Mouse (Mus musculus): ENCODE results near the gene Sigirr.

Gene Sigirr

GRCm38 (mm10) chr7:141099911-141100691 is at the start of gene Sigirr:
Gene Sigirr, minus strand, starts transcription at chr7:141100572.
- no peak for DNase-seq (ENCODE audit: low spot score)

GRCm38 (mm10) chr7:141148639-141149038 is 48.3 kb upstream of the Sigirr start:
- DNase-seq (ENCODE audit: low spot score), result no peak

- no peak for DNase-seq (ENCODE audit: low spot score)
Measured at GRCm38 (mm10) chr7:141147044-141147443, 46.7 kb upstream of the Sigirr start.

GRCm38 (mm10) chr7:141146043-141146595 is 45.7 kb upstream of the Sigirr start:
- no peak for DNase-seq (ENCODE audit: low spot score)

- no peak for DNase-seq (ENCODE audit: low spot score)
Measured at GRCm38 (mm10) chr7:141145403-141145802, 45.0 kb upstream of the Sigirr start.

GRCm38 (mm10) chr7:141144650-141145049 is 44.3 kb upstream of the Sigirr start:
- DNase-seq (ENCODE audit: low spot score), result no peak

GRCm38 (mm10) chr7:141143861-141144260 is 43.5 kb upstream of the Sigirr start:
- peak; percentile 64 for DNase-seq (ENCODE audit: low spot score)

- DNase-seq (ENCODE audit: low spot score), result peak; percentile 32
Measured at GRCm38 (mm10) chr7:141143112-141143511, 42.7 kb upstream of the Sigirr start.

- no peak for DNase-seq (ENCODE audit: low spot score)
Measured at GRCm38 (mm10) chr7:141141326-141141725, 41.0 kb upstream of the Sigirr start.

GRCm38 (mm10) chr7:141131904-141132755 is 31.8 kb upstream of the Sigirr start:
- no peak for DNase-seq (ENCODE audit: low spot score)

- DNase-seq (ENCODE audit: low spot score), result peak; percentile 86
Measured at GRCm38 (mm10) chr7:141131024-141131820, 30.9 kb upstream of the Sigirr start.

- no peak for DNase-seq (ENCODE audit: low spot score)
Measured at GRCm38 (mm10) chr7:141123517-141123856, 23.1 kb upstream of the Sigirr start.

- peak; percentile 85 for DNase-seq (ENCODE audit: low spot score)
Measured at GRCm38 (mm10) chr7:141122689-141123516, 22.5 kb upstream of the Sigirr start.

- DNase-seq (ENCODE audit: low spot score), result no peak
Measured at GRCm38 (mm10) chr7:141122245-141122644, 21.9 kb upstream of the Sigirr start, which contains the start of gene Ptdss2. Gene Ptdss2, plus strand, starts transcription at chr7:141122382.

GRCm38 (mm10) chr7:141121051-141121531 is 20.7 kb upstream of the Sigirr start:
- DNase-seq (ENCODE audit: low spot score), result peak; percentile 67

- no peak for DNase-seq (ENCODE audit: low spot score)
Measured at GRCm38 (mm10) chr7:141120605-141121004, 20.2 kb upstream of the Sigirr start.

- DNase-seq (ENCODE audit: low spot score), result no peak
Measured at GRCm38 (mm10) chr7:141119487-141119886, 19.1 kb upstream of the Sigirr start.

GRCm38 (mm10) chr7:141117636-141118035 is 17.3 kb upstream of the Sigirr start, which contains the start of gene Ano9:
Gene Ano9, minus strand, starts transcription at chr7:141117806.
- DNase-seq (ENCODE audit: low spot score), result no peak

GRCm38 (mm10) chr7:141115874-141116273 is 15.5 kb upstream of the Sigirr start:
- no peak for DNase-seq (ENCODE audit: low spot score)

GRCm38 (mm10) chr7:141103161-141103560 is 2.8 kb upstream of the Sigirr start:
- no peak for DNase-seq (ENCODE audit: low spot score)

- no peak for DNase-seq (ENCODE audit: low spot score)
Measured at GRCm38 (mm10) chr7:141097177-141097576, 3.2 kb downstream of the Sigirr start.
